Mouse (Mus musculus): Measurements from ENCODE around the gene Ptma.
"Not testable (repeated sequence)": the region's sequence is repeated elsewhere in the genome, so short reads cannot be mapped to it uniquely, and the experiment has no call there.

Ptma gene

DNA sequence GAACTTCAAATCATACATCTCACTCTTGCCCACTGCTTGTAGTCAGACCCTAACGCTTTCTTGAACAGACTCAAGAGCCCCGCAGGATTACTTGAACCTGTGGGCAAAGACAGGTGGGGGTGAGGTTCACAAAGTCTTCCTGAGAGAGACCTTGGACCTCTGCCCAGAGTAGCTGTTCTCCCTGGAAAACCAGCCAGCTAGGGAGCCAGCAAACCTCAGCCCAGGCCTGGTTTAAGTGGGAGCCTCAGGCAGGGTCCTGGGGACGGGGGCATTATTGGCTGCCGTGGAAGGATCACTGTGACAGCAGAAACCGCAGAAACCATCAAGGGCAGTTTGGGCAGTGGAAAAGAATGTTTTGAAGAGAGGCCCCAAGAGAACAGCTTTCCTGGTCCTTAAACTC lies 29.2 kb upstream of the Ptma start:
- DNase-seq (ENCODE audit: low read depth) = no peak

GRCm38 (mm10) chr1:86497986-86498385 lies 28.5 kb upstream of the Ptma start:
- no peak for DNase-seq (ENCODE audit: low read depth)

GRCm38 (mm10) chr1:86498611-86499010 lies 27.9 kb upstream of the Ptma start:
- no peak for DNase-seq (ENCODE audit: low read depth)

- DNase-seq (ENCODE audit: low read depth) = peak; percentile 86
Observed at GRCm38 (mm10) chr1:86499903-86500302, 26.6 kb upstream of the Ptma start.

DNA sequence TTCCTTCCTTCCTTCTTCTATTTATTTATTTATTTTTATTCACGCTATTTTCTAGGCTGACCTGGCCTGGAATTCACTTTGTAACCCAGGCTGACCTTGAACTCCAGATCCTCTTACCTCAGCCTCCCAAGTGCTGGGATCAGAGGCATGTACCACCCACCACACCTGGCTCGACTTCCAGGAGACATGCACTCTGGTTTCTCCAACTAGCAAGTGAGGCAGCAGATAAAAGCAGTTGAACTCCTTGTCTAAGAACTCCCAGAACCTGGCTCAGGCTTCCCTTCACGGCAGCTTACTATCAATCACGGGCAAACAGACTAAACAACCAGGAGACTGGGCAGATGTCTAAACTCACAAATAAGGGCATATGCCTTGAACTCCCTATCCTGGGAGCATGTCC lies 25.8 kb upstream of the Ptma start:
- no peak for DNase-seq (ENCODE audit: low read depth)

DNA sequence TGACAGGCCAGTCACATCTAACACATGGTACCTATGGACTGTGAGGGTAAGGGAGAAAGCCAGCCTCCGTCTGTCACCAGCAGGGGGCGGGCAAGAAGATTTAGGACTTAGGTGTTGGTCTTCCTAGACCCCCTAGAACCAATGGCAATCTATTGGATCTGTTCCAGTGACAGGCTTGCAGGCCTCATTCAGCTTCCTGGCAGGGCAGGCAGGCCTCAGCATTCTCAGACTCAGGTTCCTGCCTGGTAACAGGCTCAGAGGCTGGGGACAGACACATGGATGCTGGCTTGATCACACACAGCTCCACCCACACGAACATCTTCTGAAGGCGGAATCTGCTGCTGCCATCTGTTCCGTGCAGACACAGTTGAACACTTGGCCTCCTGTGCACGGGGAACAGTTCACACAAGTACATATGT lies 25.4 kb upstream of the Ptma start:
- DNase-seq (ENCODE audit: low read depth) = peak; percentile 77

GRCm38 (mm10) chr1:86501559-86501958 lies 25.0 kb upstream of the Ptma start:
- DNase-seq (ENCODE audit: low read depth) = peak; percentile 98

- no peak for DNase-seq (ENCODE audit: low read depth)
Observed at GRCm38 (mm10) chr1:86502221-86503048, 24.1 kb upstream of the Ptma start.

DNA sequence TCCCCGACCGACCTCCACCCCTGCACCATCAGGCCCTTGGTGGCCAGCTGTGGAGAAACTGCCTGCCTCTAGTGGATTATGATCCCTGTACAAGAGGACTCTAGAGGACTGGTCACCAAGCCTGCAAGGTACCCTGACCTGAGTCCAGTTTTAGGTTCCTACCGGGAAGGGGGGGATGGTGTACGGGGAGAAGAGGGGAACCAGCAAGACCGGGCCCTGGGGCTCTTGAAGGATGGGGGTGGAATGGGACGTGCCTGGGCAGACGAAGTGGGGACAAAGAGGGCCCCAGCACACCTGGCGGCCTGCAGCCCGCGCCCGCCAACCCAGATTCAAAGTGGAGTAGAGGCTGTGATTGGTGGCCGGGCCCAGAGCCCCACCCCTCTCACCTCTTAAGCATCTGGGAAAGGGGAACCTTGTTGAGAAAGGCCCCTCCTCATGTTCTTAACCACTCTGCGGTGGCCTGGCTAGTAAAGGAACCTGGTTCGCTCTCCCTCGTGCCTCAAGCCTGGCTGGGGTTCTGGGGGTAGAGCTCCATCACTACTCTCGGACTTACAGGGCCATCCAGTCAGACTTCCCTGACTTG lies 23.3 kb upstream of the Ptma start:
- DNase-seq (ENCODE audit: low read depth) = peak; percentile 24

DNA sequence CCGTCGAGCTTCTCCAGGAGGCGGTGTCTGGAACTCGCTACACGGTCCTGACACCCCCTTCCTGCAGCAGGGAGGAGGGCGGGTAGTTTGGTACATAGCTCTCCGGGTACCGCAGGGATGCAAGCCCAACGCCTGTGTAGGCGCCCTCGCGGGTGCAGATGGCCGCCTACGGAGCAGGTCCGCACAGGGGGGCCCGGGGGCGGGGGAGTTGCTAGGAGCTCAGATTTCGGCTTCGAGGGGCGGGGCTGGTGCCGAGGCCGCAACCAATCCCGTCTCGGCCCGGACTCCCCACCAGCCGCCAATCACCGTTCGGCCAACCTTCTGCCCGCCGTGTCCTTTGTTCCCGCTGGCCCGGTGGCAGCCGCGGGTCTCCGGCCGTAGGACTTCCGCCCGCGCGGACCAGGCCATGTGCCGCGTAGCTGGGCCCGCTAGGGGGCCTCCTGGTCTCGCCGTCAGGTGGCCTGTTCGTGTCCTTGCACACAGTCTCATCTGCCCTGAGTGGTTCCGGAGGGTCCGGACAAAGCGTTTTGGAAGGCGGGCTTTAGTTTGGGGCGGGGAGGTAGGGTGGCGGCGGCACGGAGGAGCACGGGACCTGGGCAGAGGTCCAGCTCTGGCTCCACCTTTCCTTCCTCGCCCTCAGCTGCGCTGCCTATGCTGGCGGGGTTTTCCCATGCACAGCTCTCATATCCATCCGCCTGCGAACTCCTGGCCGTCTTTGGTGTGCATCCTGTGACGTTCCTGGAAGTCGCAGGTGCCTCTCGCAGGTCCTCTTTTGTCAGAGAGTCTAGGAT lies 22.4 kb upstream of the Ptma start:
- peak; percentile 98 for DNase-seq (ENCODE audit: low read depth)

DNA sequence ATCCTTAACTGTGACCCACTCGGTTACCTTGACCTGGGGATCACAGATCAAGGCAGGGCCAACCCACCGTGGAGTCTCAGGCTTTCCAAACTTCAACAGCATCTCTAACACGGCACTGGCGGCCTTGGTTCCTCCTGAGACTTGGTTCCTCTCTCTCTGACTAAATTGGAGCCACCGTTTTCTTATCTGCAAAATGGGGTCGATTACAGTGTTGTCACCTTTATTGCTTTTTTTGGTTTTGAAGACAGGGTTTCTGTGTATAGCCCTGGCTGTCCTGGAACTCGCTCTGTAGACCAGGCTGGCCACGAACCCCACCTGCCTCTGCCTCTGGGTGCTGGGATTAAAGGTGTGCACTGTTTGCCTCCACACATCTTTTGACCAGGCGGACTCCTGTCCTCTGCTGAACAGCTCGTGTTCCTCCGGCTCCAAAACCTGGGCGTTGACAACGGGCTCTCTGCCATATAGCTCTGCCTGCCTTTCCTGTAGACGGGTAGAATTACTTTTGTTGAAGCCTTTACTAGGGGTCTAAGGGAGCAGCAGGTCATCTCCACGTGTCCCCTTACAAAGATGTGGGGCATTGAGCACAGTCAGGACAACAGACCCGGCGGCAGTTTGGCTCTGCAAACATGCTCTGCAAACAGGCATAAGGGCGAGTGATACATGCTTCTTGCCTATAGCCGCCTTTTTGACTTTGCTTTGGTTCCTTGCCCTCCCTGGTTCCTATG lies 21.7 kb upstream of the Ptma start:
- DNase-seq (ENCODE audit: low read depth) = peak; percentile 57

GRCm38 (mm10) chr1:86505461-86505860 lies 21.1 kb upstream of the Ptma start:
- DNase-seq (ENCODE audit: low read depth) = peak; percentile 83

GRCm38 (mm10) chr1:86506420-86506819 lies 20.1 kb upstream of the Ptma start:
- DNase-seq (ENCODE audit: low read depth) = peak; percentile 35

- no peak for DNase-seq (ENCODE audit: low read depth)
Observed at GRCm38 (mm10) chr1:86507866-86508265, 18.7 kb upstream of the Ptma start.

- peak; percentile 92 for DNase-seq (ENCODE audit: low read depth)
Observed at GRCm38 (mm10) chr1:86509410-86509809, 17.1 kb upstream of the Ptma start.

GRCm38 (mm10) chr1:86510266-86510665 lies 16.3 kb upstream of the Ptma start:
- no peak for DNase-seq (ENCODE audit: low read depth)

DNA sequence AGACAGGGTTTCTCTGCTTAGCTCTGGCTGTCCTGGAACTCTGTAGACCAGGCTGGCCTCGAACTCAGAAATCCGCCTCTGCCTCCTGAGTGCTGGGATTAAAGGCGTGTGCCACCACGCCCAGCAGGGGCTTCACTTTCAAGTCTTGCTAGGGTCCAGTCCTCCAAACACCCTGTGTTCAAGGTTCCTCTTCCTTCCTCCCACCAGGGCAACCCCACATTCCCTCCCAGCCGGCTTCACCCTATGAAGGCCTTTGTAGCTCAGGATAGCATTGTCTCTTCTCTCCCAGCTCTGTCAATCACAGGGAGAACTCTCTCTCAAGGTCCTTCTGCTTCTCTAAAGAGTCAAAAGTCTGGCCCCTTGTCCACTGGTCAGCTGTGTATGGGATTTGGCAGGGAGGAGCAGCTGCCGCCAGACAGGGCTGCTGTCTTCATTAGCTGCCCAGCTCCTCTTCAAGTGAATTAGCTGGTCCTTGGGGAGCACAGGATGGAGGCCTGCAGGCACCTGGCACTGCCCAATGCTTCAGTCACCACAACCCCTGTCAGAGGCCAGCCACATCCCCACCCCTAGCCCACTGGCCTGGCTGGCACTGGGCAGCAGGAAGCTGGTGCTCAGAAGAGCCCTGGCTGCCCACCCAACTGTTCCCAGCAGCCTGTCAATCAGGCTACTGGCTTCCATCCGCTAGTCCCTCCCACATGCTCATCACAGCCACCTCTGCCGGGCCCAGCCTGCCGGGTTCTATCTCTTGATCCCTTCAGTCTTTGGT lies 15.7 kb upstream of the Ptma start:
- DNase-seq (ENCODE audit: low read depth) = no peak

- DNase-seq (ENCODE audit: low read depth) = peak; percentile 36
Observed at GRCm38 (mm10) chr1:86512154-86512720, 14.3 kb upstream of the Ptma start.

DNA sequence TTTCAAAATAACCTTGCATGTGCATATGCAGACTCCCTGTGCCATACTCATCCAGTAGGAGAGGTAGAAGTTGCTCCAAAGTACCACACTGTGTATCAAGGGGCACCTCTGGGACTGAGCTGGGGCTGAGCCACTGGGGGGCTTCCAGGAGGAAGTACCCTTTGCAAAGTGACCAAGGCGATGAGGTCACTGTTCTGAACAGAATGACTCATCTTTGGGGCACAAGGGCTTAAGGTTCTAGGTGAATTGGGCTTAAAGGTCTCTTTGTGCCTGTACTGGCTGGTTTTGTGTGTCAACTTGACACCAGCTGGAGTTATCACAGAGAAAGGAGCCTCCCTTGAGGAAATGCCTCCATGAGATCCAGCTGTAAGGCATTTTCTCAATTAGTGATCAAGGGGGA lies 13.5 kb upstream of the Ptma start:
- not testable (repeated sequence) for DNase-seq (ENCODE audit: low read depth)

DNA sequence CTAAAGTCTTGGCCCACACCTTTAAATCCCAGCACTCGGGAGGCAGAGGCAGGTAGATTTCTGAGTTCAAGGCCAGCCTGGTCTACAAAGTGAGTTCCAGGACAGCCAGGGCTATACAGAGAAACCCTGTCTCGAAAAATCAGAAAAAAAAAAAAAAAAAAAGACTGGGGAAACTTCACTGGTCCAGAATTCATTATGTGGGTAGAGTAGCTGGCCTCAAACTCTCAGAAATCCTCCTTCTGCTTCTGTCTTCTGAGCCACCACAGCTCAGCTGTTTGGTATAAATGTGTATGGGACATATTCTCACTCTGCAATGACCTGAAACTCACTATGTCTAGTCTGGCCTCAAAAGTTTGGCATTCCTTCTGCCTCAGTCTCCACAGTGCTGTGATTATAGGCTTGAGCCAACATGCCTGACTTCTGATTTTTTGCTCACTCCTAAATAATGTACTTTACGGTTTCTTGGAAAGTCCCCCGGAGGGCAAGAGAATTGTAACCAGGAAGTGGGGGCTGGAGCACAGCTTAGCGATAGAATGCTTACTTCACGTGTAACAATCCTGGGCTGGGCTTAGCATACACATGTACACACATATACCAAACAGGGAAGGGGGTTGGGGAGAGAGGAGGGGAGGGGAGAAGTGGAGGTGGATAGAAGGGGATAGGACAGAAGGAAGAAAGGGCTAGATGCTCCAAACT lies 10.7 kb upstream of the Ptma start:
- DNase-seq (ENCODE audit: low read depth) = peak; percentile 51
